Comparison of ENCODE assay signal across 27 mouse cellular contexts in the genomic region with DNA sequence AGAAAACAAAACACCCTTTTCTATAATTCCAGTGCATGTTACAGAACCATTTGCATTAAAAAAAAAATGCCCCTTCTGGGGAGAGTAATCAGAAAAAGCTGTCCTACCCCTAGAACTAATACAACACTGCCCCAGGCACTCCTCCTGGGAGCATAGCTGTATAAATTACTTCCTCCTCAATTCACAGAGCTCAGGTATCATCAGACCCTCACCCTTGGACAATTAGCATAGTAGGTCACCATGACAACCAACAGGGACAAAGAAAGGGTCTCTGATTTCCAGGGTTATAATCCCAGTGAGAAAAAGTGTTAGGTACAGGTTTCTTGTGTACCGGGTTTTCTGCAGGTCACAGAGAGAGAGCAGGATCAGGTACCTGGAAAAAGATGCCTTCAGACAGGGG.
DNase-seq lines count a peak whose midpoint lies in the region; ATAC-seq lines count a peak whose summit lies in the region.
"Had no signal": no experiment of that assay in that cellular context is flagged by ENCODE, and none has a peak within 500 bp of the region (broad histone marks: within the 10 kb centered on the region; RNA-seq: fewer than 3 reads in every experiment).

No protein-coding gene starts in this region.

- H3K4me3 ChIP-seq in forebrain, embryonic 12.5 days (replicated peaks) = no peak overlapping the region
- H3K4me3 ChIP-seq in forebrain, embryonic 13.5 days = no peak overlapping the region
- no peak overlapping the region for H3K4me3 ChIP-seq in embryonic facial prominence, embryonic 14.5 days (ENCODE audit: low read depth, low read length)
- H3K4me3 ChIP-seq: erythroblast, embryonic 14.5 days; forebrain, embryonic 15.5 days; gastrocnemius, adult 2 months; heart, embryonic 15.5 days; layer of hippocampus, adult 2 months; liver, embryonic 13.5 days; megakaryocyte, embryonic 14.5 days; neural tube, embryonic 15.5 days had no signal

- no peaks in the 10 kb centered on the region for H3K27me3 ChIP-seq in forebrain, embryonic 12.5 days
- H3K27me3 ChIP-seq in forebrain, embryonic 13.5 days = no peaks in the 10 kb centered on the region
- H3K27me3 ChIP-seq in embryonic facial prominence, embryonic 14.5 days (replicated peaks; ENCODE audit: control insufficient read depth, insufficient read depth, low read length) = no peaks in the 10 kb centered on the region
- H3K27me3 ChIP-seq: forebrain, embryonic 15.5 days; heart, embryonic 15.5 days; liver, embryonic 13.5 days; megakaryocyte, embryonic 14.5 days; neural tube, embryonic 15.5 days had no signal

- no peak overlapping the region for H3K27ac ChIP-seq in forebrain, embryonic 12.5 days
- no peak overlapping the region for H3K27ac ChIP-seq in forebrain, embryonic 13.5 days
- H3K27ac ChIP-seq in embryonic facial prominence, embryonic 14.5 days (replicated peaks; ENCODE audit: low read depth, low read length) = no peak overlapping the region
- H3K27ac ChIP-seq: forebrain, embryonic 15.5 days; gastrocnemius, adult 2 months; heart, embryonic 15.5 days; layer of hippocampus, adult 2 months; liver, embryonic 13.5 days; neural tube, embryonic 15.5 days had no signal

- H3K4me1 ChIP-seq in forebrain, embryonic 12.5 days = no peaks in the 10 kb centered on the region
- H3K4me1 ChIP-seq in forebrain, embryonic 13.5 days = no peaks in the 10 kb centered on the region
- H3K4me1 ChIP-seq in embryonic facial prominence, embryonic 14.5 days (ENCODE audit: control insufficient read depth, insufficient read depth, low read length) = no peaks in the 10 kb centered on the region
- H3K4me1 ChIP-seq: forebrain, embryonic 15.5 days; heart, embryonic 15.5 days; liver, embryonic 13.5 days; neural tube, embryonic 15.5 days had no signal

- WGBS in forebrain, embryonic 12.5 days = 24% methylated on average over 1 of the region's 1 CpGs
- WGBS in forebrain, embryonic 13.5 days = 26% methylated on average over 1 of the region's 1 CpGs
- 15% methylated on average over 1 of the region's 1 CpGs for WGBS in embryonic facial prominence, embryonic 14.5 days

- no peak overlapping the region for H3K4me2 ChIP-seq in forebrain, embryonic 12.5 days
- H3K4me2 ChIP-seq in forebrain, embryonic 13.5 days = no peak overlapping the region
- no peak overlapping the region for H3K4me2 ChIP-seq in embryonic facial prominence, embryonic 14.5 days (ENCODE audit: low read depth, low read length)
- H3K4me2 ChIP-seq: forebrain, embryonic 15.5 days; heart, embryonic 15.5 days; liver, embryonic 13.5 days; neural tube, embryonic 15.5 days had no signal

- no peaks in the 10 kb centered on the region for H3K9me3 ChIP-seq in forebrain, embryonic 12.5 days
- H3K9me3 ChIP-seq in forebrain, embryonic 13.5 days (replicated peaks) = no peaks in the 10 kb centered on the region
- no peaks in the 10 kb centered on the region for H3K9me3 ChIP-seq in embryonic facial prominence, embryonic 14.5 days (ENCODE audit: control insufficient read depth, low read length)
- H3K9me3 ChIP-seq: forebrain, embryonic 15.5 days; heart, embryonic 15.5 days; liver, embryonic 13.5 days; megakaryocyte, embryonic 14.5 days; neural tube, embryonic 15.5 days had no signal

- H3K36me3 ChIP-seq in forebrain, embryonic 12.5 days (replicated peaks) = no peaks in the 10 kb centered on the region
- H3K36me3 ChIP-seq in forebrain, embryonic 13.5 days (ENCODE audit: poor library complexity, severe bottlenecking) = no peaks in the 10 kb centered on the region
- no peaks in the 10 kb centered on the region for H3K36me3 ChIP-seq in embryonic facial prominence, embryonic 14.5 days (ENCODE audit: control insufficient read depth, insufficient read depth, low read length)
- H3K36me3 ChIP-seq: forebrain, embryonic 15.5 days; heart, embryonic 15.5 days; liver, embryonic 13.5 days; neural tube, embryonic 15.5 days had no signal

- 0 out of 2 replicates have a peak, but pooled peaks have one; percentile 44 for ATAC-seq in forebrain, embryonic 12.5 days (ENCODE audit: low FRiP score)
- ATAC-seq in forebrain, embryonic 13.5 days = no peak
- ATAC-seq in embryonic facial prominence, embryonic 14.5 days (ENCODE audit: low read depth) = peak; percentile 90; the same call in 1 of the 2 replicates
- ATAC-seq: CD4-positive, CD25-positive, alpha-beta regulatory T cell, adult 4 months; forebrain, embryonic 15.5 days; hindbrain, embryonic 16.5 days; intestine, embryonic 16.5 days had no signal

- DNase-seq in embryo, embryonic 10.5 days (ENCODE audit: low spot score) = peak; percentile 40
- peak; percentile 43 for DNase-seq in embryonic facial prominence, embryonic 14.5 days (ENCODE audit: low spot score)
- DNase-seq in mesoderm, embryonic 11.5 days (ENCODE audit: low read depth, low spot score) = peak; percentile 11
- no peak for DNase-seq in frontal cortex, postnatal 36 days (ENCODE audit: low spot score in 2 of 2)
- DNase-seq in frontal cortex, postnatal 14 days (ENCODE audit: low spot score in 2 of 2) = no peak
- DNase-seq in heart, postnatal 36 days = no peak
- DNase-seq: cerebellum, adult 11-12 months; cerebellum, postnatal 10 days; gastrocnemius, adult 2 months; heart, postnatal 4 days; kidney, adult 9 months; kidney, postnatal 25 days; liver, embryonic 13.5 days; lung, adult 2 months; lung, postnatal 14 days; spleen, adult 18-20 months had no signal

- intact Hi-C loops in heart, postnatal 36 days (cut with DNase I) = no loop called here

- no peak overlapping the region for H3K9ac ChIP-seq in forebrain, embryonic 12.5 days
- no peak overlapping the region for H3K9ac ChIP-seq in forebrain, embryonic 13.5 days
- H3K9ac ChIP-seq in embryonic facial prominence, embryonic 14.5 days (ENCODE audit: low read depth, low read length) = no peak overlapping the region
- H3K9ac ChIP-seq: forebrain, embryonic 15.5 days; heart, embryonic 15.5 days; liver, embryonic 13.5 days; neural tube, embryonic 15.5 days had no signal

Comparison
In these comparisons a context has a peak if more than half of its experiments do, and no peak if none do; other contexts are left out.
1. DNase-seq: peak in embryo, embryonic 10.5 days (single experiment), embryonic facial prominence, embryonic 14.5 days (single experiment) and mesoderm, embryonic 11.5 days (single experiment); none in frontal cortex, postnatal 36 days (0 of 2), frontal cortex, postnatal 14 days (0 of 2) and heart, postnatal 36 days (0 of 2).